Mouse (Mus musculus) bone marrow, adult 2 months (tissue): ENCODE results near the gene Sidt1.

ENCODE experiments used
- CTCF ChIP-seq: fragments of 200-500 bp; IDR thresholded peaks from 2 replicates; pipeline ENCODE4 v1.5.1; 2011; ENCODE audit warnings: low read length, control low read depth; ENCODE audit not compliant: control insufficient read depth, insufficient read depth
- POLR2A ChIP-seq: fragments of 200-500 bp; IDR thresholded peaks from 2 replicates; pipeline ENCODE4 v1.6.1; 2011; ENCODE audit warnings: low read depth, mild to moderate bottlenecking, control low read depth, low read length, borderline replicate concordance; ENCODE audit not compliant: control insufficient read depth

DNA sequence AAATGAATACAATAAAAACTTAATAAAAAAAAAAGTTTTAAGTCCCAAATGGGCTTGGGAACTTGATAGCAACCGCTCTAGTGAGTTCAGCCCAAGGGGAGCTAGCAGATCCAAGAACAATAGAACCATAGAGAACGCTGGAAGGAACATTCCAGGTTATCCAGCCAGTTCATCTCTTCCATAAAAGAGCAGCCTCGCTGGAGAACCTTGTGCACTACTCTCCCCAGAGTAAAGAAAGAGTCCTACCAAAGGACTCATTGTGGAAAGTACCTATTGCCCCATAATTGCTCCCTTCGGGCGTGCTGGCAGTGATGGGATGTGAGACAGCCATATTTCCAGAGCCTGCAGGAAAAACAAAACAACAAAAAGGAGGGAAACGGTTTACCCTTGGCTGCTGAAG lies 63.4 kb downstream of the Sidt1 start:
- no peak for TF ChIP-seq CTCF
- no peak for TF ChIP-seq POLR2A
